Mouse (Mus musculus): ENCODE results near the gene Kpnb1. TPM values are rescaled to one million over a fixed set of nuclear protein-coding genes. Genes with fewer than 3 reads are reported as not detected.

Kpnb1 gene
- 79.9 and 86.0 TPM in 2 replicates for polyA plus RNA-seq (2014; fragmentation: Nextera tagmentation; extraction: Ambion mirVana)

GRCm38 (mm10) chr11:97187764-97188642, at the start of gene Kpnb1:
TSS of gene Kpnb1 (minus strand) at chr11:97187881.
- Histone ChIP-seq H3K36me3 (ENCODE audit: control insufficient read depth, insufficient read depth, low read length) (peaks cover 34% of the 10 kb centered on the region), H3K9ac (ENCODE audit: low read length) (peak within 1 kb of the TSS; percentile 96), H3K27me3 (replicated peaks; ENCODE audit: control insufficient read depth, insufficient read depth, low read length) (no peaks in the 10 kb centered on the region), H3K4me2 (ENCODE audit: low read length) (peak within 1 kb of the TSS; percentile 85), H3K9me3 (ENCODE audit: control insufficient read depth, low read length) (no peaks in the 10 kb centered on the region), H3K4me3 (ENCODE audit: low read depth, low read length) (peak within 1 kb of the TSS; percentile 87), H3K27ac (ENCODE audit: low read depth) (peak within 1 kb of the TSS; percentile 97), H3K4me1 (replicated peaks; ENCODE audit: control insufficient read depth, insufficient read depth, low read length) (peaks cover 25% of the 10 kb centered on the region)
- ATAC-seq (replicated peaks; ENCODE audit: low FRiP score, low TSS enrichment, low read depth) (peak; percentile 95), DNase-seq (ENCODE audit: low spot score) (peak; percentile 95)
- WGBS: under 1% methylated on average over 96 of the region's 101 CpGs

- Histone ChIP-seq H3K27ac (ENCODE audit: low read depth) (no peak overlapping the region), H3K9me3 (ENCODE audit: control insufficient read depth, low read length) (no peaks in the 10 kb centered on the region), H3K36me3 (ENCODE audit: control insufficient read depth, insufficient read depth, low read length) (peaks cover 93% of the 10 kb centered on the region), H3K4me3 (ENCODE audit: low read depth, low read length) (no peak overlapping the region), H3K27me3 (replicated peaks; ENCODE audit: control insufficient read depth, insufficient read depth, low read length) (no peaks in the 10 kb centered on the region), H3K4me1 (replicated peaks; ENCODE audit: control insufficient read depth, insufficient read depth, low read length) (no peaks in the 10 kb centered on the region), H3K9ac (ENCODE audit: low read length) (no peak overlapping the region), H3K4me2 (ENCODE audit: low read length) (no peak overlapping the region)
- DNase-seq (ENCODE audit: low spot score) (peak; percentile 42), ATAC-seq (replicated peaks; ENCODE audit: low FRiP score, low TSS enrichment, low read depth) (no peak)
- WGBS: 93% methylated on average over 5 of the region's 5 CpGs
These were observed 44.8 kb upstream of the Kpnb1 start for GRCm38 (mm10) chr11:97232436-97232835.

GRCm38 (mm10) chr11:97229396-97229795, 41.7 kb upstream of the Kpnb1 start:
- Histone ChIP-seq H3K27me3 (replicated peaks; ENCODE audit: control insufficient read depth, insufficient read depth, low read length) (no peaks in the 10 kb centered on the region), H3K4me2 (ENCODE audit: low read length) (no peak overlapping the region), H3K9me3 (ENCODE audit: control insufficient read depth, low read length) (no peaks in the 10 kb centered on the region), H3K4me3 (ENCODE audit: low read depth, low read length) (no peak overlapping the region), H3K9ac (ENCODE audit: low read length) (no peak overlapping the region), H3K36me3 (ENCODE audit: control insufficient read depth, insufficient read depth, low read length) (peaks cover 92% of the 10 kb centered on the region), H3K4me1 (replicated peaks; ENCODE audit: control insufficient read depth, insufficient read depth, low read length) (no peaks in the 10 kb centered on the region), H3K27ac (ENCODE audit: low read depth) (no peak overlapping the region)
- DNase-seq (ENCODE audit: low spot score): peak; percentile 35
- ATAC-seq (replicated peaks; ENCODE audit: low FRiP score, low TSS enrichment, low read depth): no peak
- 93% methylated on average over 2 of the region's 2 CpGs for WGBS

GRCm38 (mm10) chr11:97228985-97229384, 41.3 kb upstream of the Kpnb1 start:
- H3K9me3 ChIP-seq (ENCODE audit: control insufficient read depth, low read length): no peaks in the 10 kb centered on the region
- no peak overlapping the region for H3K4me2 ChIP-seq (ENCODE audit: low read length)
- no peaks in the 10 kb centered on the region for H3K27me3 ChIP-seq (replicated peaks; ENCODE audit: control insufficient read depth, insufficient read depth, low read length)
- peaks cover 91% of the 10 kb centered on the region for H3K36me3 ChIP-seq (ENCODE audit: control insufficient read depth, insufficient read depth, low read length)
- WGBS: 92% methylated on average over 7 of the region's 7 CpGs
- H3K27ac ChIP-seq (ENCODE audit: low read depth): no peak overlapping the region
- H3K4me1 ChIP-seq (replicated peaks; ENCODE audit: control insufficient read depth, insufficient read depth, low read length): no peaks in the 10 kb centered on the region
- DNase-seq (ENCODE audit: low spot score) (peak; percentile 37), ATAC-seq (replicated peaks; ENCODE audit: low FRiP score, low TSS enrichment, low read depth) (no peak)
- H3K4me3 ChIP-seq (ENCODE audit: low read depth, low read length): no peak overlapping the region
- no peak overlapping the region for H3K9ac ChIP-seq (ENCODE audit: low read length)

GRCm38 (mm10) chr11:97226131-97226530, 38.5 kb upstream of the Kpnb1 start:
- no peaks in the 10 kb centered on the region for H3K4me1 ChIP-seq (replicated peaks; ENCODE audit: control insufficient read depth, insufficient read depth, low read length)
- no peak overlapping the region for H3K27ac ChIP-seq (ENCODE audit: low read depth)
- H3K36me3 ChIP-seq (ENCODE audit: control insufficient read depth, insufficient read depth, low read length): peaks cover 91% of the 10 kb centered on the region
- H3K27me3 ChIP-seq (replicated peaks; ENCODE audit: control insufficient read depth, insufficient read depth, low read length): no peaks in the 10 kb centered on the region
- ATAC-seq (replicated peaks; ENCODE audit: low FRiP score, low TSS enrichment, low read depth) (no peak), DNase-seq (ENCODE audit: low spot score) (peak; percentile 6)
- WGBS: 97% methylated on average over 1 of the region's 1 CpGs
- H3K4me3 ChIP-seq (ENCODE audit: low read depth, low read length): no peak overlapping the region
- H3K4me2 ChIP-seq (ENCODE audit: low read length): no peak overlapping the region
- H3K9me3 ChIP-seq (ENCODE audit: control insufficient read depth, low read length): no peaks in the 10 kb centered on the region
- no peak overlapping the region for H3K9ac ChIP-seq (ENCODE audit: low read length)

GRCm38 (mm10) chr11:97223485-97223884, 35.8 kb upstream of the Kpnb1 start:
- H3K4me2 ChIP-seq (ENCODE audit: low read length): no peak overlapping the region
- no peaks in the 10 kb centered on the region for H3K9me3 ChIP-seq (ENCODE audit: control insufficient read depth, low read length)
- DNase-seq (ENCODE audit: low spot score): no peak
- WGBS: 72% methylated on average over 3 of the region's 3 CpGs
- no peak overlapping the region for H3K4me3 ChIP-seq (ENCODE audit: low read depth, low read length)
- peaks cover 90% of the 10 kb centered on the region for H3K36me3 ChIP-seq (ENCODE audit: control insufficient read depth, insufficient read depth, low read length)
- no peak overlapping the region for H3K9ac ChIP-seq (ENCODE audit: low read length)
- H3K27me3 ChIP-seq (replicated peaks; ENCODE audit: control insufficient read depth, insufficient read depth, low read length): no peaks in the 10 kb centered on the region
- no peaks in the 10 kb centered on the region for H3K4me1 ChIP-seq (replicated peaks; ENCODE audit: control insufficient read depth, insufficient read depth, low read length)
- no peak for ATAC-seq (replicated peaks; ENCODE audit: low FRiP score, low TSS enrichment, low read depth)
- H3K27ac ChIP-seq (ENCODE audit: low read depth): no peak overlapping the region

GRCm38 (mm10) chr11:97221611-97222010, 33.9 kb upstream of the Kpnb1 start:
- ATAC-seq (replicated peaks; ENCODE audit: low FRiP score, low TSS enrichment, low read depth) (no peak), DNase-seq (ENCODE audit: low spot score) (no peak)
- 97% methylated on average over 2 of the region's 2 CpGs for WGBS
- Histone ChIP-seq H3K27me3 (replicated peaks; ENCODE audit: control insufficient read depth, insufficient read depth, low read length) (no peaks in the 10 kb centered on the region), H3K36me3 (ENCODE audit: control insufficient read depth, insufficient read depth, low read length) (peaks cover 90% of the 10 kb centered on the region), H3K4me2 (ENCODE audit: low read length) (no peak overlapping the region), H3K4me3 (ENCODE audit: low read depth, low read length) (no peak overlapping the region), H3K9me3 (ENCODE audit: control insufficient read depth, low read length) (no peaks in the 10 kb centered on the region), H3K4me1 (replicated peaks; ENCODE audit: control insufficient read depth, insufficient read depth, low read length) (no peaks in the 10 kb centered on the region), H3K9ac (ENCODE audit: low read length) (no peak overlapping the region), H3K27ac (ENCODE audit: low read depth) (no peak overlapping the region)

- DNase-seq (ENCODE audit: low spot score) (no peak), ATAC-seq (replicated peaks; ENCODE audit: low FRiP score, low TSS enrichment, low read depth) (no peak)
- H3K9ac ChIP-seq (ENCODE audit: low read length): no peak overlapping the region
- H3K27ac ChIP-seq (ENCODE audit: low read depth): no peak overlapping the region
- 0 out of 2 replicates have a peak, but pooled peaks cover 2% of the 10 kb centered on the region for H3K9me3 ChIP-seq (ENCODE audit: control insufficient read depth, low read length)
- no peaks in the 10 kb centered on the region for H3K4me1 ChIP-seq (replicated peaks; ENCODE audit: control insufficient read depth, insufficient read depth, low read length)
- WGBS: 81% methylated on average over 3 of the region's 3 CpGs
- peaks cover 93% of the 10 kb centered on the region for H3K36me3 ChIP-seq (ENCODE audit: control insufficient read depth, insufficient read depth, low read length)
- no peak overlapping the region for H3K4me2 ChIP-seq (ENCODE audit: low read length)
- no peaks in the 10 kb centered on the region for H3K27me3 ChIP-seq (replicated peaks; ENCODE audit: control insufficient read depth, insufficient read depth, low read length)
- no peak overlapping the region for H3K4me3 ChIP-seq (ENCODE audit: low read depth, low read length)
These were observed 32.5 kb upstream of the Kpnb1 start for GRCm38 (mm10) chr11:97220211-97220610.

GRCm38 (mm10) chr11:97214411-97214810, 26.7 kb upstream of the Kpnb1 start:
- 96% methylated on average over 5 of the region's 5 CpGs for WGBS
- no peak for DNase-seq (ENCODE audit: low spot score)
- no peaks in the 10 kb centered on the region for H3K27me3 ChIP-seq (replicated peaks; ENCODE audit: control insufficient read depth, insufficient read depth, low read length)
- no peak overlapping the region for H3K9ac ChIP-seq (ENCODE audit: low read length)
- H3K27ac ChIP-seq (ENCODE audit: low read depth): no peak overlapping the region
- H3K36me3 ChIP-seq (ENCODE audit: control insufficient read depth, insufficient read depth, low read length): peaks cover 88% of the 10 kb centered on the region
- 0 out of 2 replicates have a peak, but pooled peaks cover 2% of the 10 kb centered on the region for H3K9me3 ChIP-seq (ENCODE audit: control insufficient read depth, low read length)
- H3K4me1 ChIP-seq (replicated peaks; ENCODE audit: control insufficient read depth, insufficient read depth, low read length): no peaks in the 10 kb centered on the region
- no peak overlapping the region for H3K4me3 ChIP-seq (ENCODE audit: low read depth, low read length)
- ATAC-seq (replicated peaks; ENCODE audit: low FRiP score, low TSS enrichment, low read depth): no peak
- H3K4me2 ChIP-seq (ENCODE audit: low read length): no peak overlapping the region

Measured in intestine, embryonic 14.5 days (tissue).